Mouse (Mus musculus) thymus, adult 2 months (tissue): ENCODE data around the gene Med19. TPM values are rescaled to one million over a fixed set of nuclear protein-coding genes. Genes with fewer than 3 reads are reported as not detected.

Experiments used
- DNase-seq: peaks from one replicate; pipeline ENCODE4 v3.0.0; 2021
- H3K27ac ChIP-seq: fragments of 200-500 bp; 2 replicates; pipeline ENCODE4 v1.5.1; 2012; ENCODE audit warnings: low read length, control low read depth; ENCODE audit not compliant: control insufficient read depth, insufficient read depth
- H3K27me3 ChIP-seq: fragments of 200-500 bp; 2 replicates; pipeline ENCODE4 v1.6.1; 2012; ENCODE audit warnings: mild to moderate bottlenecking, low read length, moderate library complexity, mixed read lengths; ENCODE audit not compliant: control insufficient read depth, insufficient read depth
- H3K36me3 ChIP-seq: fragments of 200-500 bp; 2 replicates; pipeline ENCODE4 v1.6.1; 2012; ENCODE audit warnings: mild to moderate bottlenecking, low read length, moderate library complexity; ENCODE audit not compliant: control insufficient read depth, insufficient read depth
- H3K4me1 ChIP-seq: fragments of 200-500 bp; replicated peaks from 2 replicates; pipeline ENCODE4 v1.6.1; 2012; ENCODE audit warnings: low read length; ENCODE audit not compliant: control insufficient read depth, insufficient read depth
- H3K4me3 ChIP-seq: fragments of 200-500 bp; 2 replicates; pipeline ENCODE4 v1.5.1; 2012; ENCODE audit warnings: mild to moderate bottlenecking, low read length, control low read depth, moderate library complexity; ENCODE audit not compliant: control insufficient read depth, insufficient read depth
- CTCF ChIP-seq: fragments of 200-500 bp; IDR thresholded peaks from 2 replicates; pipeline ENCODE4 v1.5.1; 2012; ENCODE audit warnings: mild to moderate bottlenecking, control low read depth, low read length, moderate library complexity, borderline replicate concordance; ENCODE audit not compliant: control insufficient read depth, poor library complexity, insufficient read depth; ENCODE audit errors: extremely low read depth
- POLR2A ChIP-seq: fragments of 200-500 bp; IDR thresholded peaks from 2 replicates; pipeline ENCODE4 v1.6.1; 2012; ENCODE audit warnings: mild to moderate bottlenecking, low read length, control low read depth, moderate library complexity; ENCODE audit not compliant: control insufficient read depth, poor library complexity, insufficient read depth; ENCODE audit errors: extremely low read depth
- WGBS: fragments of 180-500 bp; shearing (Covaris S2); methylation state at CpG from one replicate; pipeline ENCODE4 v1.1.7; 2018; 5-methylcytosine and 5-hydroxymethylcytosine counted together
- polyA plus RNA-seq: library from polyadenylated mRNA; depleted of rRNA; stranded (reverse); fragments of >200 nt; gene quantifications from 2 replicates; pipeline ENCODE4 v1.2.3, GENCODE M21; 2012

The Med19 gene
- polyA plus RNA-seq, 1 experiment, result 10.6 TPM

DNA sequence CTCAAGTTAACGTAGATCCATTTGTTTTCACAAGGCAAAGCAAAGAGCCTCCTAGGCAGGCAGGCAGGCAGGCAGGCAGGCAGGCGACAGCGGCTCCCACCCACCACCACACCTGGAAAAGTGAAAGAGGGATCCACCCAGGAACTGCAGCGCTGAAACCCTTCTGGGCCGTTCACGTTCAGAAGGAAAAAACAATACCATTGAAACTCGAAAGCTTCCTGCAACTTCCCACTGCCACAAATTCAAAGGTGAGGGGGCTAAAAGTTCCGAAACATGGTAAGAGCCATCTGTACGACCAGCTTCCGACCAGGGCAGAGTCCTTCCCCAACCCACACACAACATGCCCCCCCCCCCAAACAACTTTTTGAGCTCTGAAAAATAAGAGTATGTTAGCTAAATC, 28.5 kb upstream of the Med19 start:
- H3K27ac ChIP-seq, result no peak overlapping the region
- DNase-seq, result no peak
- H3K4me1 ChIP-seq, result no peaks in the 10 kb centered on the region
- H3K4me3 ChIP-seq, result peak overlapping the region; percentile 12; the same call in 1 of the 2 replicates
- TF ChIP-seq POLR2A, result no peak
- no peaks in the 10 kb centered on the region for H3K36me3 ChIP-seq
- H3K27me3 ChIP-seq, result no peaks in the 10 kb centered on the region; the same call in 1 of the 2 replicates
- 4% methylated on average over 10 of the region's 10 CpGs for WGBS

DNA sequence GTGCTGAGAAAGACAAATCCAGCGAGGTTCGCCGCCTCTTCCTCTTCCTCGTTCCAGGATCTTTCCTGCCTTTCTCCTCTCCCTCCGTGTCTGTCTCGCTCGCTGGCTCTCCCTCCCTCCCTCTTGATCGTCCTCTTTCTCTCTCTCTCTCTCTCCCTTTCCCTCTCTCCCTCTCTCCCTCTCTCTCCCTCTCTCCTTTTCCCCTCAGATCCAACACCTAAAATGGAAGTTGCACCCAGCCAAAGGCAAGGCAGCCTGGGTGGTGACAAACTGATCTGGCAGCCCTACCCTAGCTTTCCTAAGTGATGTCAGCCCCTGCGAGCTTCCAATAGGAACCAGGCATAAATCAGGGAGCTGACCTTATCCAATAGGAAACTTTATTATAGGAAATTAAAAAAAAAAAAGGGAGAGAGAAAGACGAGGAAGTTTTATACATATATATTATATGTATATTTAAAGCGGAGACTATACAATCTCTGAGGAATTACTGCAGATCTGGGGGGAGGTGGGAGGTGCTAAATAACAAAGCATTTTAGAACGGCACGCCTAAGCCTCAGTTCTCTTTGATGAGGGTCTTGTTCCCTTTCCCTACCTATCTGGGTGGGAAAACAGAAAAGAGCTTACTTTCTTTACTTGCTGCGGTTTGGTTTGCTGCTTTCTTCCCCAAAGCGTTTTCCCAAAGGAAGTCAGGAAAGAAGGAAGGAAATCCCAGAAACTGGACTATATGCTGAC, 27.6 kb upstream of the Med19 start, which contains the start of gene Ctnnd1:
Gene Ctnnd1, minus strand, starts transcription at position 302 of the 732 bp plus-strand sequence.
- Histone ChIP-seq H3K4me1 (no peaks in the 10 kb centered on the region), H3K4me3 (peak within 1 kb of the TSS; percentile 37), H3K27me3 (no peaks in the 10 kb centered on the region; the same call in 1 of the 2 replicates), H3K36me3 (no peaks in the 10 kb centered on the region), H3K27ac (peak within 1 kb of the TSS; percentile 49; the same call in 1 of the 2 replicates)
- WGBS, result 15% methylated on average over 15 of the region's 15 CpGs
- no peak for DNase-seq
- TF ChIP-seq POLR2A (no peak), CTCF (no peak)

- no peaks in the 10 kb centered on the region for H3K36me3 ChIP-seq
- DNase-seq, result no peak
- H3K4me3 ChIP-seq, result no peak overlapping the region
- no peaks in the 10 kb centered on the region for H3K4me1 ChIP-seq
- no peak overlapping the region for H3K27ac ChIP-seq
- TF ChIP-seq CTCF (no peak), POLR2A (no peak)
- no peaks in the 10 kb centered on the region; the same call in 1 of the 2 replicates for H3K27me3 ChIP-seq
Measured at GRCm38 (mm10) chr2:84653354-84653753, 24.8 kb upstream of the Med19 start.

- no peak for DNase-seq
- TF ChIP-seq POLR2A (no peak), CTCF (no peak)
- H3K27ac ChIP-seq, result no peak overlapping the region
- no peaks in the 10 kb centered on the region for H3K27me3 ChIP-seq
- no peaks in the 10 kb centered on the region for H3K4me1 ChIP-seq
- H3K36me3 ChIP-seq, result no peaks in the 10 kb centered on the region
- H3K4me3 ChIP-seq, result no peak overlapping the region
- WGBS, result 3% methylated on average over 1 of the region's 1 CpGs
Measured at GRCm38 (mm10) chr2:84655864-84656263, 22.3 kb upstream of the Med19 start.

- H3K4me1 ChIP-seq, result no peaks in the 10 kb centered on the region
- DNase-seq, result no peak
- no peaks in the 10 kb centered on the region for H3K27me3 ChIP-seq
- no peak within 1 kb of the TSS for H3K27ac ChIP-seq
- no peaks in the 10 kb centered on the region for H3K36me3 ChIP-seq
- no peak within 1 kb of the TSS for H3K4me3 ChIP-seq
- 96% methylated on average over 32 of the region's 32 CpGs for WGBS
- TF ChIP-seq POLR2A (no peak), CTCF (no peak)
Measured at GRCm38 (mm10) chr2:84658806-84659205, 19.4 kb upstream of the Med19 start, which contains the start of gene Btbd18. Gene Btbd18 (plus strand): TSS chr2:84659079.

DNA sequence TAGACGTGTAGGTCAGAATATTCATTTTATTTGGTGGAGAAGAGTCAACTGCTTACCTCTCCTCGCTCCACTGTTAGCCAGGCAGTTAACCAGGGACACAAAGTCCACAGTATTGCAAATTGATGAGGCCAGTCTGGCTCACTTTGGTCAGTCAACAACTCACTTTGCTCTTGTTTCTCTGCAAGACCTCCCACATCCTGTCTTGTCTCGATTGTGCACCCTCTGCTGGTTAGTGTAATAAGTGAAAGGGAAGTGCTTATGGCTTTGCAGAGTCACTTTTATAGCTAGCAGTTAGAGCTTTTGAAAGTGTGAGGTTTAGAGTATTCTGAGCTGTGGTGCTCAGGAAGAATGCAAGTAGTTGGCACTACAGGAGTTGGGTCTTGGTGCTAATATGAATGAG, 17.9 kb upstream of the Med19 start:
- Histone ChIP-seq H3K4me3 (no peak overlapping the region), H3K4me1 (no peaks in the 10 kb centered on the region), H3K27me3 (no peaks in the 10 kb centered on the region), H3K36me3 (no peaks in the 10 kb centered on the region), H3K27ac (no peak overlapping the region)
- TF ChIP-seq CTCF, result no peak
- TF ChIP-seq POLR2A, result no peak
- peak; percentile 63 for DNase-seq
- WGBS, result 57% methylated on average over 3 of the region's 3 CpGs

GRCm38 (mm10) chr2:84662866-84663265, 15.3 kb upstream of the Med19 start:
- Histone ChIP-seq H3K27me3 (no peaks in the 10 kb centered on the region), H3K4me3 (no peak overlapping the region), H3K27ac (no peak overlapping the region), H3K4me1 (no peaks in the 10 kb centered on the region), H3K36me3 (no peaks in the 10 kb centered on the region)
- 41% methylated on average over 2 of the region's 2 CpGs for WGBS
- TF ChIP-seq POLR2A (no peak), CTCF (no peak)
- DNase-seq, result peak; percentile 48
